Mouse (Mus musculus) neural tube, embryonic 11.5 days (tissue): ENCODE data around the gene Gprc6a. TPM values are rescaled to one million over a fixed set of nuclear protein-coding genes. Genes with fewer than 3 reads are reported as not detected.

Experiments
- ATAC-seq: fragments of 200-750 bp; cut with Nextera tagmentation; 2 replicates; pipeline ENCODE4 v1.8.0; 2017; ENCODE audit warnings: moderate number of reproducible peaks, mild to moderate bottlenecking, moderate TSS enrichment, moderate library complexity; ENCODE audit not compliant: insufficient read depth, low FRiP score, low TSS enrichment
- DNase-seq: peaks from one replicate; pipeline ENCODE4 v3.0.0-alpha.2; 2015; ENCODE audit warnings: low spot score
- H3K27ac ChIP-seq: fragments of 300-500 bp; sonication (generic); 2 replicates; pipeline ENCODE4 v1.5.1; 2014; ENCODE audit warnings: low read depth, mild to moderate bottlenecking, low read length
- H3K27me3 ChIP-seq: fragments of 300-500 bp; sonication (generic); 2 replicates; pipeline ENCODE4 v1.6.1; 2014; ENCODE audit warnings: mild to moderate bottlenecking, low read length, mixed read lengths; ENCODE audit not compliant: control insufficient read depth, insufficient read depth
- H3K36me3 ChIP-seq: fragments of 300-500 bp; sonication (generic); 2 replicates; pipeline ENCODE4 v1.6.1; 2014; ENCODE audit warnings: mild to moderate bottlenecking, low read length, moderate library complexity, mixed read lengths; ENCODE audit not compliant: control insufficient read depth, insufficient read depth
- H3K4me1 ChIP-seq: fragments of 300-500 bp; sonication (generic); 2 replicates; pipeline ENCODE4 v1.6.1; 2014; ENCODE audit warnings: low read length, mixed read lengths; ENCODE audit not compliant: control insufficient read depth, insufficient read depth
- H3K4me2 ChIP-seq: fragments of 300-500 bp; sonication (generic); 2 replicates; pipeline ENCODE4 v1.6.1; 2014; ENCODE audit warnings: low read depth, mild to moderate bottlenecking, moderate library complexity
- H3K4me3 ChIP-seq: fragments of 300-500 bp; sonication (generic); 2 replicates; pipeline ENCODE4 v1.5.1; 2014; ENCODE audit warnings: low read depth, low read length
- H3K9ac ChIP-seq: fragments of 300-500 bp; sonication (generic); 2 replicates; pipeline ENCODE4 v1.6.1; 2014; ENCODE audit warnings: mild to moderate bottlenecking, low read length
- H3K9me3 ChIP-seq: fragments of 300-500 bp; sonication (generic); 2 replicates; pipeline ENCODE4 v1.6.1; 2016; ENCODE audit warnings: low read length; ENCODE audit not compliant: control insufficient read depth
- WGBS: fragments of 180-500 bp; shearing (Covaris S2); extraction: QIAGEN DNeasy Blood & Tissue Kit; methylation state at CpG from one replicate; pipeline ENCODE4 v1.1.7; 2014; 5-methylcytosine and 5-hydroxymethylcytosine counted together
- polyA plus RNA-seq: library from polyadenylated mRNA; unstranded; fragments of >200 nt; fragmentation: Nextera tagmentation; extraction: Ambion mirVana; gene quantifications from 2 replicates; pipeline ENCODE4 v1.2.1, GENCODE M21; 2014

Gprc6a gene
- not detected in 2 replicates for polyA plus RNA-seq

GRCm38 (mm10) chr10:51631411-51632136 lies at the start of gene Gprc6a:
Gene Gprc6a (minus strand): TSS chr10:51631461.
- DNase-seq, result no peak

GRCm38 (mm10) chr10:51678251-51678639 lies 47.0 kb upstream of the Gprc6a start:
- peak; percentile 24 for DNase-seq
- ATAC-seq, result peak; percentile 42; the same call in 1 of the 2 replicates
- peak overlapping the region; percentile 79 for H3K4me2 ChIP-seq
- no peaks in the 10 kb centered on the region for H3K4me1 ChIP-seq
- peaks cover 19% of the 10 kb centered on the region for H3K27me3 ChIP-seq
- peak overlapping the region; percentile 37; the same call in 1 of the 2 replicates for H3K4me3 ChIP-seq
- no peaks in the 10 kb centered on the region for H3K9me3 ChIP-seq
- H3K36me3 ChIP-seq, result no peaks in the 10 kb centered on the region
- H3K9ac ChIP-seq, result no peak overlapping the region
- no peak overlapping the region for H3K27ac ChIP-seq
- WGBS, result 4% methylated on average over 10 of the region's 10 CpGs

More at GRCm38 (mm10) chr10:51631411-51632136, at the start of gene Gprc6a:
- no peaks in the 10 kb centered on the region for H3K27me3 ChIP-seq
- 89% methylated on average over 8 of the region's 8 CpGs for WGBS
- ATAC-seq, result no peak
- no peak within 1 kb of the TSS for H3K9ac ChIP-seq
- no peaks in the 10 kb centered on the region for H3K36me3 ChIP-seq
- H3K4me1 ChIP-seq, result no peaks in the 10 kb centered on the region
- H3K4me3 ChIP-seq, result no peak within 1 kb of the TSS
- no peak within 1 kb of the TSS for H3K27ac ChIP-seq
- no peak within 1 kb of the TSS for H3K4me2 ChIP-seq
- no peaks in the 10 kb centered on the region for H3K9me3 ChIP-seq

- H3K9ac ChIP-seq, result no peak within 1 kb of the TSS
- DNase-seq (peak; percentile 53), ATAC-seq (peak; percentile 69)
- H3K27me3 ChIP-seq, result peaks cover 19% of the 10 kb centered on the region
- no peaks in the 10 kb centered on the region for H3K36me3 ChIP-seq
- H3K4me1 ChIP-seq, result no peaks in the 10 kb centered on the region
- peak within 1 kb of the TSS; percentile 37 for H3K4me3 ChIP-seq
- H3K9me3 ChIP-seq, result no peaks in the 10 kb centered on the region
- 1% methylated on average over 38 of the region's 38 CpGs for WGBS
- H3K27ac ChIP-seq, result no peak within 1 kb of the TSS
- peak within 1 kb of the TSS; percentile 79 for H3K4me2 ChIP-seq
These were observed 46.4 kb upstream of the Gprc6a start, which contains the start of gene Rfx6 for GRCm38 (mm10) chr10:51677548-51678250. Gene Rfx6 (plus strand): TSS chr10:51677756.

- Histone ChIP-seq H3K9me3 (no peaks in the 10 kb centered on the region), H3K4me1 (no peaks in the 10 kb centered on the region), H3K4me3 (no peak overlapping the region), H3K27ac (no peak overlapping the region), H3K27me3 (peaks cover 5% of the 10 kb centered on the region), H3K4me2 (no peak overlapping the region), H3K9ac (no peak overlapping the region), H3K36me3 (no peaks in the 10 kb centered on the region)
- 48% methylated on average over 1 of the region's 1 CpGs for WGBS
- no peak for DNase-seq
- no peak for ATAC-seq
These were observed 41.0 kb upstream of the Gprc6a start for GRCm38 (mm10) chr10:51672082-51672779.

GRCm38 (mm10) chr10:51671583-51671982 lies 40.3 kb upstream of the Gprc6a start:
- ATAC-seq, result no peak
- Histone ChIP-seq H3K4me2 (no peak overlapping the region), H3K9me3 (no peaks in the 10 kb centered on the region), H3K4me1 (no peaks in the 10 kb centered on the region), H3K36me3 (no peaks in the 10 kb centered on the region), H3K27ac (no peak overlapping the region), H3K4me3 (no peak overlapping the region), H3K9ac (no peak overlapping the region), H3K27me3 (no peaks in the 10 kb centered on the region; the same call in none of the 2 replicates)
- no peak for DNase-seq
- WGBS, result 84% methylated on average over 4 of the region's 4 CpGs

- H3K9me3 ChIP-seq, result no peaks in the 10 kb centered on the region
- H3K4me2 ChIP-seq, result no peak overlapping the region
- no peaks in the 10 kb centered on the region for H3K4me1 ChIP-seq
- DNase-seq (no peak), ATAC-seq (no peak)
- H3K27ac ChIP-seq, result no peak overlapping the region
- no peak overlapping the region for H3K9ac ChIP-seq
- H3K36me3 ChIP-seq, result no peaks in the 10 kb centered on the region
- no peaks in the 10 kb centered on the region for H3K27me3 ChIP-seq
- no peak overlapping the region for H3K4me3 ChIP-seq
These were observed 38.1 kb upstream of the Gprc6a start for GRCm38 (mm10) chr10:51669334-51669733.

- Histone ChIP-seq H3K27ac (no peak overlapping the region), H3K9me3 (no peaks in the 10 kb centered on the region), H3K9ac (no peak overlapping the region), H3K4me1 (no peaks in the 10 kb centered on the region), H3K36me3 (no peaks in the 10 kb centered on the region), H3K27me3 (no peaks in the 10 kb centered on the region), H3K4me2 (no peak overlapping the region), H3K4me3 (no peak overlapping the region)
- 88% methylated on average over 1 of the region's 1 CpGs for WGBS
- no peak for ATAC-seq
- no peak for DNase-seq
These were observed 26.1 kb upstream of the Gprc6a start for GRCm38 (mm10) chr10:51657324-51657723.

- 74% methylated on average over 3 of the region's 3 CpGs for WGBS
- Histone ChIP-seq H3K36me3 (no peaks in the 10 kb centered on the region), H3K27ac (no peak overlapping the region), H3K4me3 (no peak overlapping the region), H3K4me2 (no peak overlapping the region), H3K27me3 (no peaks in the 10 kb centered on the region), H3K9me3 (no peaks in the 10 kb centered on the region), H3K4me1 (no peaks in the 10 kb centered on the region), H3K9ac (no peak overlapping the region)
- ATAC-seq, result no peak
- no peak for DNase-seq
These were observed 18.4 kb upstream of the Gprc6a start for GRCm38 (mm10) chr10:51649506-51650221.
